Mouse (Mus musculus): ENCODE data around the gene Prkag3. TPM values are rescaled to one million over a fixed set of nuclear protein-coding genes. Genes with fewer than 3 reads are reported as not detected.

Prkag3 gene
- 100 to 1,000 TPM in 3 of 4 experiments, 10 to 100 TPM in 1; 76.0 to 167 (median 125) TPM for total RNA-seq (2022)

DNA sequence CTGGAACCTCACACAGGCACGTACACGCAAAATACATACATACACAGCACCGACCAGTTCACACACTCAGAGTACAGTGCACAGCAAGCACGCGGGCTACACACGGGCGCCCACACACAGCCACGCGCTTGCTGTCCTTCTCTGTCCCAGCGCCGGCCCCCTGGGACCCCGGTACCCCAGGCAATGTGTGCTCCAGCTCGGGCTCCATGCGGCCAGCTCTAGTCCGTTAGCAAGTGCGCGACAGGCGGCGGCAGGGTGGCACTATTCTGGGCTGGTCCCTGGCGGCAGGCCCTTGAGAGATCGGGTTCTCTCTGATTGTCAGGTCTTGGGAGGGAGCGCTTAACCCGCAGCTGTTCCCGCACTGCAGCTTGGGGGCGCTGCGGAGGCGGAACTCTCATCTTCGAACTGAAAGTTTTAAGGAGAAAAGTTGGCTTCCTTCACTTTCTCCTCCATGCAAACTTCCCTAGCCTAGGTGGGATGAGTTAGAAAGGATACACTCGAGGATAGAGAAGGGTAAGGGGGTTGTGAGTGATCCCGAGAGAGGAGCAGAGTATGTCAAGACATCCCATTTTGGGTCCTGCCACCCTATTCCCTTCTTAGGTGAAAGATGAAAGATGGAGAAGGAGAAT lies at the start of gene Prkag3:
Gene Prkag3 (minus strand): TSS at position 579 of the 629 bp plus-strand sequence.
- DNase-seq (ENCODE audit: low spot score in 2 of 2), result peak; percentile 86 to 92

DNA sequence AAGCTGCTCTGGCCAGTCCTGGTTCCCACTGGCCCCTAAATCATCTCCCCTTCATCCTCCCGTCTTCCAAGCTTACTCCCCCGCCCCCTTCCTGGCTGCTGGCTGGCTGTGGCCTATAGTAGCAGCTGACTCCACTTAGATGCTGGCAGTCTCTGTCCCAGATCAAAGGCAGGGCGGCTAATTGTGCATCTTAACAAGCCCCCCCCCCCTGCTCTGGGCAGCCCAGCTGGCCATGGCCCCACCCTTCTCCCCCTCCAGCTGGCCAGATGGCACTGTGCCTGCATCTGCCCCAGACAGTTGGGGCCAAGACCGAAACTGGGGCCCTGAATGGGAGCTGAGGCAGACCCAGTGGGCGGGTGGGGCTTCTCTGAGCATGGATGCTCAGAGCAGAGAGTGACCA lies 48.4 kb upstream of the Prkag3 start:
- no peak for DNase-seq (ENCODE audit: low spot score in 2 of 2)

DNA sequence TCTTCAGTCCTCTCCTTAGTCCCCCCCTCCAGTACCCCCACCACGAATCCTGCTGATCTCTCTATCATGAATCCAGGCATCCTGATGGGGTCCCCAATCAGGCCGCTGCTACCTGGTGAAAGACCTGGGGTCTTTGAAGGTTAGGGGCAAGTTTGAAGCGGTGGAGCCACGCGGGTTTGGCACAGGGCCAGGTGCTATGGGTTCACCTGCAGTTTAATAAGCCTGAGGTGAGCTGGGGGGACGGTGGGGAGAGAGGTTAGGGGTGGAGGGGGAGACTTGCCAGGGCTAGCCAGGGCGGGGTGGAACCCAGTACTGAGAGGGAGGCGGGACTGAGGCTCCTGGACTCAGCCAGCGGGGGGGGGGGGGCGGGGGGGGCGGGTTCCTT lies 46.1 kb upstream of the Prkag3 start:
- DNase-seq (ENCODE audit: low spot score in 2 of 2), result no peak

- DNase-seq (ENCODE audit: low spot score in 2 of 2), result no peak
Measured at GRCm38 (mm10) chr1:74794487-74795144, 45.6 kb upstream of the Prkag3 start.

GRCm38 (mm10) chr1:74792831-74793660 lies 44.0 kb upstream of the Prkag3 start:
- no peak for DNase-seq (ENCODE audit: low spot score in 2 of 2)

DNA sequence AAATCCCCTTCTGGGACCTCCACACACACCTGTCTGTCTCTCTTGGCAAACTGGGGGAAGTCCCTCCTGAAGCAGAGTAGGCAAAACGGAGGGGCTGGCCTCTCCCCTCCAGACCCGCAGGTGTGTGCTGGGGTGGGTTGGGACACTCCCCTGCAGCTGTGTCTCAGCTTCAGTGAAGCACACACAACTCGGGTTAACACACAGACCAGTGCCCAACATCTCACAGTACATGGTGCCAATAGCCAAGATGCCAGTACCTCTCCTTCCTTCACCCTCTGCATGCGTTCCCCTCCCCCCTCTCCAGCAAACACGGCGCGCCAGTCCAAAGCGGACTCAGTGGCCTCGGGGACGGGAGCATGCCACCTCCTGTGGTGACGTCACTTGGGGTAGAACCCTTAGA lies 42.2 kb upstream of the Prkag3 start, which contains the start of gene Wnt10a:
Gene Wnt10a (plus strand): TSS at position 268 of the 400 bp plus-strand sequence.
- DNase-seq (ENCODE audit: low spot score in 2 of 2), result no peak

DNA sequence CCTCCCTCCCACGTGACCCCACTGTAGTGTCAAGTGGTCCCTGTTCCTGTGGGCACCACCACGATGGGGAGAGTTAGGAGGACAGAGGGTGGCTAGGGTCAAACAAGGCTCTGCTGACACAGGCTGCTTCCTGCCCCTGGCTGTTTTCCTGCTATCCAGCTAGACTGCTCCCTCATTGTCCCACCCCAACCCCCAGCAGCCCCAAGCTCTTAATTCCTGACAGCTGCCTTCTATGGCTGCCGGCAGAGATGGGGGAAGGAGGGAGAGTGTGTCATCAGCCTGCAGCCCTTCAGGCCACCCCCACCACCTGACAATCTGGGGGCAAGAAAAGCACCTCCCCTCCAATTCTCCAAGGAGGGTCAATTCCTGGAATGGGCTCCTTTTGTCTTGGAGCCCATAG lies 41.1 kb upstream of the Prkag3 start:
- no peak for DNase-seq (ENCODE audit: low spot score in 2 of 2)

DNA sequence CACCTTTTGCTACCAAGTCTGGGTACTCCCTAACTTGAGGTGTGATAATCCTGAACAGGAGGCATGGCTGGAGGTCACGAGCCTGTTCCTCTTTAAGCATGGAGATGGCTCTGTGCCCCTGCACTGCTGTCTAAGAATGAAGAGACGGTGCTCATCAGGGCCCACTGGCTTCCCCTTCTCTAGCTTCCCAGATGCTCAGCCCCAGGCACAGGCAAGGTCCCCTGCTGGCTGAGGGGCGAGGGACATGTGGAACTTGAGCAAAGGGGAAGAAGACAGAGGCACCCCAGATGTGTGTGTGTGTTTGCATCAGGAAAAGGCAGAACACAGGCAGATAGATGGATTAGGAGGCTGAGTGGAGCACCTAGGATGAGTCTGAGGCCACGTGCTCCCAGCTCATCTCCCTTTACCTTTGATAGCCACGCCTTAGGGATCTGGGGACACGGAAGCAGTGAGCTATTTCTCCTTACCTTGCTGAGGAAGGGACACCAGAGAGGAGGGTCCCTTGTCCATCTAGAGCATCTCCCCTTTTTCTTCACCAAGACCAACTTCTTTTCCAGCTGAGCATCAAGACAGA lies 39.7 kb upstream of the Prkag3 start:
- DNase-seq (ENCODE audit: low spot score in 2 of 2), result no peak

DNA sequence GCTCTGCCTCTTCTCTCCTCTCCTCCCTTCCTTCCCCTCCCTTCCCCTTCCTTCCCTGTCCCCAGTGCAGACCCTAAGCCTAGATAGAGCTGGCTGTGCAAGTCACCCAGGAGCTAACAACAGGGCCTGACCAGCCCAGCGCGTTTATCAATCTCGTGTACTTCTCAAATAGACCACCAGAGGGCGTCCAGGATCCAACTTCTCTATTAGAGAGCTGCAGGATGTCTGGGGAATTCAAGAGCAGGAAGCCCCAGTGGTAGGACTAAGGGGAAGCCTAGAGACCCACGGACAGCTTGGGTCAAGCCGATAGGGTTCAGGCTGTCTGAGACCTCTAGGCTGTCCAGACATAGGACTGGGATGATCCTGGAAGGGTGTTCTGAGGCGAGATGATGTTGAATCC lies 38.8 kb upstream of the Prkag3 start:
- DNase-seq (ENCODE audit: low spot score in 2 of 2), result peak; percentile 49 to 55

- peak; percentile 53 to 65 for DNase-seq (ENCODE audit: low spot score in 2 of 2)
Measured at GRCm38 (mm10) chr1:74784041-74784759, 35.2 kb upstream of the Prkag3 start.

- DNase-seq (ENCODE audit: low spot score in 2 of 2), result no peak
Measured at GRCm38 (mm10) chr1:74783554-74783953, 34.5 kb upstream of the Prkag3 start.

DNA sequence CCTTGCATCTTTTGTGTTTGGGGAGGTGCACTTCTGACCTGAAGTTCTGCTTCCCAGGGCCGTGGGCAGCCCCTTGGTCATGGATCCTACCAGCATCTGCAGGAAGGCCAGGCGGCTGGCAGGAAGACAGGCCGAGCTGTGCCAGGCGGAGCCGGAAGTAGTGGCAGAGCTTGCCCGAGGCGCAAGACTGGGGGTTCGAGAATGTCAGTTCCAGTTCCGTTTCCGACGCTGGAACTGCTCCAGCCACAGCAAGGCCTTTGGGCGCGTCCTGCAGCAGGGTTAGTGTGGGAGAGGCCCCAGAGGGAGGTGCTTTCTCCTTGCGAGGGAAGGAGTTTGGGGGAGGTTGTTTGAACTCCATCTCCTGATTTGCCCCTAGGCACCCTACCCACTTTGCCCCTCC lies 33.0 kb upstream of the Prkag3 start:
- DNase-seq (ENCODE audit: low spot score in 2 of 2), result no peak

DNA sequence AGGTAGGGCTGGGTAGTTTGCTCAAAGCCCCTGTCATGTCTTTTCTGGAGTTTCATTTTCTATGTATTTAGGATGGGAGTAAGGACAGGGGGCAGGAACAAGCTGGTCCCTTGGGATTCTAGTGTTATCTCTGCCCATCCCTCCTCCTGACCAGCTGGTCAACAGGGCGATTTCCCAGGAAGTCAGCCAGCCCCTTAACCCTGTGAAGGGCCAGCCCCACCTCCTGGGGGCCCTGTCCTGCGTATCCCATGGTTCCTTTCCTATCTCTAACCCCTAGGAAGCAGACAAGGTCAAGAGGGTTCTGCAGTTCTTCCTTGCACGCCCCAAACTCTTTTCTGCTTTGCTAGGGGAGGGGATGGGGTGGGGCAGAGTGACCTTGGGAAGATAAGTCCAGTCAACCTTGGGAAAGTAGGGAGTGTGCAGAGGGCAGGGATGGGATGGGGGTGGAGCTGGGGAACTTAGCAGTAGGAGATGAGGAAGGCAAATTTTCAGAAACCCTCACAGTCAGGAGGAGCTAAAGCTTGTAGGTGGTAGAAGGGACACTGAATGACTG lies 30.0 kb upstream of the Prkag3 start:
- DNase-seq (ENCODE audit: low spot score in 2 of 2), result no peak

DNA sequence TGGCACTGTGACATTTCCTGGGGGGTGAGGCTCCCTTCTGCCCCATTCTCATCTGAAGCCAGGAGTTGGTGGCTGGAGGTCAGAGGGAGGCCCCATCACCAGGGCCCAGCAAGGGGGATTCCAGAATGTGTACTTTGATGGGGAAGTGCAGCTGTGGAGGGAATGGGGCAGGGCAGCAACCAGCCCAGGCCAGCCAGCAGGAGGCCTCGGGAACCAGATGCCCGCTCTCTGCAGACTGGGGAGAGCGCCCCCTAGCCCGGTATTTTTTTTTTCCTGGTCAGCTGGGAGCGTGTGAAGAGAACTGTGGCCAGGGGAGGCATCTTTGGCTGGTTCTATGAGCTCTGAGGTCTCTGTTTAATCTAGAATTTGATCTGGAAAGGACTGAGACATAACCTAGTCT lies 26.8 kb upstream of the Prkag3 start:
- no peak for DNase-seq (ENCODE audit: low spot score in 2 of 2)

- no peak for DNase-seq (ENCODE audit: low spot score in 2 of 2)
Measured at GRCm38 (mm10) chr1:74774062-74774461, 25.0 kb upstream of the Prkag3 start.

DNA sequence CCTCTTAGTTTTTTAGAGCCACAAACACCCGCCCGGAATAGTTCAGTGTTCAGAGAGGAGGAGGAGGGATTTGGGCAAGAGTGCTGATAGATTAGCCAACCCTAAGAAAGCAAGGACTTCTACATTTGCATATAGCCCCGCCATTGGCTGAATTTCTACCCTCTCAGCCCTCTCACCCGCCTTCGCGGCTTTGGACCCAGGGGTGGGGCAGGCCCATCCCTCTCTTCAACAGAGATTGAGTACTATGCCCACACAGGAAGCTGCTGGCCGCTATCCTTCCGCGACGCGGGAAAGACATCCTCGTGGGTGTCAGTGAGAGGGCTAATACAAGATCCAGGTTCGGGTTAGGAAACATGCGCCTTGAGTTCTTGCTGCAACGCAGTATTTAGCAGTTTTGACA lies 24.1 kb upstream of the Prkag3 start:
- peak; percentile 58 to 72 for DNase-seq (ENCODE audit: low spot score in 2 of 2)

GRCm38 (mm10) chr1:74771931-74772620 lies 23.1 kb upstream of the Prkag3 start:
- no peak for DNase-seq (ENCODE audit: low spot score in 2 of 2)

GRCm38 (mm10) chr1:74771845-74771930 lies 22.7 kb upstream of the Prkag3 start, which contains the start of gene Wnt6:
Wnt6 (plus strand) TSS chr1:74771892.
- DNase-seq (ENCODE audit: low spot score in 2 of 2), result no peak

DNA sequence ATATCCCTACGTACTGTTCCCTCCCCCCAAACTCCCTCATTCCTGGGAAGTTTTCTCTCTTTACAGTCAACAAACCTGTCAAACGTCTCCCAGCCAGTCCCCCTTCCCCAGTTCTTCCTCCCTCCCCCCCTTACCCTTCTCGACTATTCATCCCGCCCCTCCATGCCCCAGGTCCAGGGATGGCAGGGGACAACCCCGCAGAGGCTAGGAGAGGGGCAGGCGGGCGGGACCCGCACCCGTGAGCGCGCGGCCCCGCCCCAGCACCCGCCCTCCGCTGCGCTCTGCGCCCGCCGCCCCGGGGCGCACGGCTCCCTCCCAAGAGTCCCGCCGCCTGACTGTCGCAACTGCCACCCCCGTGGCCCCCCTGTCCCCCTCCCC lies 22.4 kb upstream of the Prkag3 start:
- DNase-seq (ENCODE audit: low spot score in 2 of 2), result no peak

DNA sequence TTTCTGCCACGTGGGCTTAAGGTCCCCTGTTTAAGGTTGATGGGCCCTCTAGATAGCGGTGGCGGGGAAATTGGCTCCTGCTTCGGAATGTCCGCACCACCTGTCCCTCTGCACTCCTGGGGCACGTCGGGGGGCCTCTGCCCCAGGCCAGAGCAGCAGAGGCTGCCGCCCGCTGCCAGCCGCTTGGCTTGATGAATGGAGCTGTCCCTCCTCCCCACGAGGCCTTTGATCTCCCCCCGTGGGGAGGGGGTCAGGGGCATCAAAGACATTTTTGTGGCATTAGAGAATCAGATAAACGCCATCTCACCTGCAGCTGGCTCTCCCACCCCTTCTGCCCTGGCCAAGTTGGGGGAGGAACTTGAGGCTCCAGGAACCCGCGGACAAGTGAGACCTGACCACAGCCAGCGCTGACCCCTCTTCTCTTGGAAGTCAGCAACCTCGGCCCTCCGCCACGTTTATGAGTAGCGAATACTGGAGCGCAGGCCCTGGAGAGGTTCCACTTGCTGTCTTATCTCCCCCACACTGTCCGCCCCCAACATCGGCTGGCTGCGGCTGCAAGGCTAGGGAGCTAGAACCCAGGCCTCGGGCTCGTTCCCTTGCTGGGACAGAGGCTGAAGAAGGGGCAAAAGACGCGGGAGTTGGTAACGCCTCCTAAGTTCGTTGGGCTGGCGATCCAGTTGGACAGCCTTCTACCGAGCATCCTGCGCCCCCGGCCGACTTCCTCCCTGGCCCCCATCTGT lies 21.9 kb upstream of the Prkag3 start:
- no peak for DNase-seq (ENCODE audit: low spot score in 2 of 2)

Data from gastrocnemius, adult 8-10 months (tissue).